Mouse (Mus musculus): Measurements from ENCODE around the gene Hs2st1.

GRCm38 (mm10) chr3:144603558-144603957, 33.6 kb upstream of the Hs2st1 start:
- TF ChIP-seq GATA1 (IDR thresholded peaks at IDR 0.05; ENCODE audit: low read length): no peak
- no peak for TF ChIP-seq TAL1 (IDR thresholded peaks at IDR 0.05; ENCODE audit: low read length)

All from erythroblast, embryonic 14.5 days (primary cell).